Mouse (Mus musculus): Measurements from ENCODE around the gene Taok1. TPM values are rescaled to one million over a fixed set of nuclear protein-coding genes. Genes with fewer than 3 reads are reported as not detected.

The Taok1 gene
- polyA plus RNA-seq, 1 experiment from 2014 or later = 23.7 TPM

DNA sequence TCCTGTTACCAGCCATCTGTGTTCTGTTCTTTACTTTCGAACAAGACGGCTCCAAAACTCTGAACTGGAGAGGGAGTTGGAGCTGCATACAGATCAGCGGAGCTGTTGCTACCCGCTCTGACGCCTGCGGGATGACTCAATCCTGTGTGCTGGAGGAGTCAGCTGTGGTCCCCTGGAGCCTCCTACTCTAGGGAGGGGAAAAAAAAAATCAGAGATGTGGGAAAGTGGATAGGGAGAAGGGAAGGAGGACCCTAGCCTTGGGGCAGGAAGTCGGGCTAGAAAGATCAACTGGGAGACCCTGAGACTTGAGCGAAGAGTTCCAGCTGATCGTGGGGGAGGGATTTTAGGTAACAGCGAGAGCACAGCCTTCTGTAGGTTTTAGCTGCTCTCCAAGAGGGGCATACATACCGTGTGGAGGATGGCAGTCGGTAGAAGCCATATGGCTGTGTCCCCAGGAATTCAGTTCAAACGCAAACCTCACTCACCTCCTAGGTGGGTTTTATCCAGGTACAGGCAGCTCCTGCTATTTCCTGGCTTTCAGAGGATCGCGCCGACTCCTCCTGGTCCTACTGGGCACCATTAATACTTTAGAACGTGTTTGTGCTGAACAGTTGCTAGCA lies 16.9 kb upstream of the Taok1 start:
- under 1% methylated on average over 17 of the region's 17 CpGs for WGBS
- Histone ChIP-seq H3K9ac (peak overlapping the region; percentile 68), H3K4me3 (peak overlapping the region; percentile 41), H3K4me2 (peak overlapping the region; percentile 81), H3K27ac (peak overlapping the region; percentile 87), H3K27me3 (no peaks in the 10 kb centered on the region), H3K36me3 (no peaks in the 10 kb centered on the region), H3K9me3 (no peaks in the 10 kb centered on the region), H3K4me1 (replicated peaks) (peaks cover 30% of the 10 kb centered on the region)
- peak; percentile 80 for ATAC-seq (ENCODE audit: low FRiP score)

DNA sequence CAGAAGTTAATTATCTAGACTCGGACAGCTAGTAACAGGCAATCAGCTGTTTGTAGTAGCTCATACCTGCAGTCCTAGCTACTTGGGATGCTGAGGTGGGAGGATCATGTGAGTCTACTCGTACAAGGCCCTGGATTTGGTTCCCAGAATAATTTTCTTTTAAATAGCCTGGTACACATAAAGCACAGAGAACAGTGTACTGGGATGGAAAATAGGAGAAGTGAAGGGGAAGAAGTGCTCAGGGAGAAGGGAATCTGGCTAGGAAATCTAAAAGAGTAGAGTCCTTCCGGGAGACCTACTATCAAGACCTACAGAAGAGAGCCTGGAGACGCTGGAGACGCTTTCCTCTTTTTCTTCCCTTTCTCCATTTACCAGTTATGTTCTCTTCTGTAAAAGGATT lies 16.4 kb upstream of the Taok1 start:
- Histone ChIP-seq H3K27me3 (no peaks in the 10 kb centered on the region), H3K9me3 (no peaks in the 10 kb centered on the region), H3K4me1 (replicated peaks) (peaks cover 30% of the 10 kb centered on the region), H3K4me3 (peak overlapping the region; percentile 41), H3K9ac (no peak overlapping the region; the same call in 1 of the 2 replicates), H3K27ac (peak overlapping the region; percentile 87), H3K36me3 (no peaks in the 10 kb centered on the region), H3K4me2 (peak overlapping the region; percentile 81)
- ATAC-seq (ENCODE audit: low FRiP score) = no peak
- 25% methylated on average over 5 of the region's 5 CpGs for WGBS

DNA sequence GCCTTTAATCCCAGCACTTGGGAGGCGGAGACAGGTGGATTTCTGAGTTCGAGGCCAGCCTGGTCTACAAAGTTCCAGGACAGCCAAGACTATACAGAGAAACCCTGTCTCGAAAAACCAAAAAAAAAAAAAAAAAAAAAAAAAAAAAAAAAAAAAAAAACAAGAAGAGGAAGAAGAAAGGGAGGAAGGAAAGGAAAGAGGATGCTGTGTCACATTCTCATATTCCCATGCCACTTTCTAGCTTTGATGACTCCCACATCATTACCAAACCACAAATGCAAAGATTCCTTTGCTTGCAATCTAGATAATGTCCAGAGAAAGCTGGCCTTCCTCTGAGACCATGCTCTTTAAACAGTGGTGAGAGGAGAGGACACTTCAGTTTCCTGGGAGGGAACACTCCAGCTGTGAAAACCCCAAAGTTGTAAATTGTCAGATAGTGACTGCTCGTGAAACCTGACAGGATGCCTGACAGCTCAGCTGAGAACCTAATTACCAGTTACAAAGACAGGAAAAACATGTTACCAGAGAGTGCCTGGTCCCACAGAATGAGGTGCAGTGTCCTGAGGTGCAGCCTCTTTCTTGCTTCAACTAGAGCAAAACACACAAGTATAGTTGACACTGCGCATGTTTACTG lies 14.4 kb upstream of the Taok1 start:
- no peak overlapping the region for H3K4me2 ChIP-seq
- 84% methylated on average over 5 of the region's 5 CpGs for WGBS

DNA sequence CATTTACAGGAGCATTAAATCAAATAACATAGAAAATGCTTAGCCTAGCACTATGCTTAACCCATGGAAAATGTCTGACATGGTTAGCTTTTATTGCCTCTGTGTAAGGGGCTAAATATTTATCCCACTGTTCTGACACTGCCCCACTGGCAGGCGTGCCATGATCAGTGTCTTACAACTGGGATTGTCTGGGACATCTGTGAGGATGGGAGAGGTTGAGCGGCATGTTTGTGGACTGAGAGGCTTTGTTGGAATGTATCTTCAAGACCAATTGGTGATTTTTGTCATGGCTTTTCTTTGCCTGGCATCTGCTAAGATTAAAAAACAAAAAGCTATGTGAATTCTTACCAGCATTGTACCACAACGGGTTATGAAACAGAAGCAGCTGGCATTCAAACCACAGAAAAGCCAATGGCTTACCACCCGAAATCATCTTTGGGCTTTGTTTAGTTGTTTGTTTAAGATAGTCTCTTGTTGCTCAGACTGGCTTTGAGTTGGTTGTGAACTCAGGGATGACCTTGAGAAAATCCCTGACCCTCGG lies 7.5 kb upstream of the Taok1 start:
- no peaks in the 10 kb centered on the region for H3K36me3 ChIP-seq
- H3K27ac ChIP-seq = no peak overlapping the region
- no peaks in the 10 kb centered on the region for H3K4me1 ChIP-seq (replicated peaks)
- 85% methylated on average over 5 of the region's 5 CpGs for WGBS
- no peak overlapping the region for H3K9ac ChIP-seq
- H3K27me3 ChIP-seq = no peaks in the 10 kb centered on the region
- H3K4me3 ChIP-seq = no peak overlapping the region
- no peak overlapping the region for H3K4me2 ChIP-seq
- no peaks in the 10 kb centered on the region for H3K9me3 ChIP-seq
- ATAC-seq (ENCODE audit: low FRiP score) = no peak

More for the DNA sequence above, 14.4 kb upstream of the Taok1 start:
- Histone ChIP-seq H3K27me3 (no peaks in the 10 kb centered on the region), H3K27ac (no peak overlapping the region), H3K4me1 (replicated peaks) (peaks cover 30% of the 10 kb centered on the region), H3K9ac (no peak overlapping the region), H3K4me3 (no peak overlapping the region), H3K36me3 (no peaks in the 10 kb centered on the region), H3K9me3 (no peaks in the 10 kb centered on the region)
- no peak for ATAC-seq (ENCODE audit: low FRiP score)

DNA sequence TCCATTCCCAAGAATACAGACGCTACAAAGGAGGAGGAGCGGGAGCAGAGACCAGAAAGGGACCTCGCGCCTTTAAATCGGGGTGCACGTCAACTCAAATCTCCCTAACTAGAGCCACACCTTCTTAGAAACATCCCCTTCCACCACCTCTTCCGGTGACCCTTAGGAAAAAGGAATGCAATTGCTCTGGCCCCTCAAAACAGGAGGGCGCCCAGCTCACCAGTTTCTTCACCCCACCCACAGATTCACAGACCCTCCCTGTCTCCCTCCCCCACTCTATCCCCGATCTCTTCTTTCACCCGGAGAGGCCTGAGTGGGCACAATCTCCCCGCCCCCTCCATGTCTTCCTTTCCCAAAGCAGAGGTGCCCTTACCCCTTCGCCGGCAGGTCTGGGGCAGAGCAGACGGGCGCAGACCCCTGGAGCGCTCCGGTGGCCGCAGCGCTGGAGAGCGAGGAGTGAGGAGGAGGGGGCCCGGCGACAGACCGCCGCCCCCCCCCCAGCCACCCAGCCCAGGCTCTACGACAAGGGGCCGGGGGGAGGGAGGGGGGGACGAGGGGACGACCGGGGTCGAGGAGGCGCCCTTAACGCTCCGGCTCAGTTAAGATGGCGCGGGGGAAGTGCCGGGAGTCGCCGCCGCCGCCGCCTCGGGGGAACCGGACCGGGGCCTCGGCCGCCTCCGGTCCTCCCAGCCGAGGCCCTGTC lies 629 bp downstream of the Taok1 start:
- Histone ChIP-seq H3K27ac (peak overlapping the region; percentile 98), H3K27me3 (no peaks in the 10 kb centered on the region), H3K9ac (peak overlapping the region; percentile 99), H3K4me2 (peak overlapping the region; percentile 82), H3K36me3 (no peaks in the 10 kb centered on the region), H3K4me3 (peak overlapping the region; percentile 99), H3K9me3 (no peaks in the 10 kb centered on the region), H3K4me1 (replicated peaks) (peaks cover 35% of the 10 kb centered on the region)
- peak; percentile 73 for ATAC-seq (ENCODE audit: low FRiP score)
- WGBS = under 1% methylated on average over 44 of the region's 48 CpGs

DNA sequence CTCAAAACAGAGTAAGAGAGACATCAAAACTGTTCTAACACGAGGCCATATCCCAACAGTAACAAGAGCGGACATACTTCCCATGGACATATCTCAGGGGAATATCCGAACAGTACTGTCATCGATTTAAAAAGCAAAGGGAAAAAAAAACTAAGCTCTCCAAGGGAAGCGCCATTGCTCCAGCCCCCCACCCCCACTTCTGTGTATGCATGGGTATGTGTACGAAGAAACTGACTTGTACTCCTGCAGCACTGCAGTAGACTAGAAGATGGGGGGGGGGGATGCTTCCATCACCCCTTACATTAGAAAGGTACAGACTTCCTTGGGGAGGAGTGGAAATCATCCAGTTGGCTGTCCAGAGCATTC lies 1.2 kb downstream of the Taok1 start:
- Histone ChIP-seq H3K4me2 (peak overlapping the region; percentile 82), H3K9me3 (no peaks in the 10 kb centered on the region), H3K27ac (peak overlapping the region; percentile 98), H3K4me1 (replicated peaks) (peaks cover 35% of the 10 kb centered on the region), H3K4me3 (peak overlapping the region; percentile 99), H3K9ac (peak overlapping the region; percentile 99), H3K27me3 (no peaks in the 10 kb centered on the region), H3K36me3 (no peaks in the 10 kb centered on the region)
- WGBS = 7% methylated on average over 6 of the region's 6 CpGs
- 0 out of 2 replicates have a peak, but pooled peaks have one; percentile 21 for ATAC-seq (ENCODE audit: low FRiP score)

DNA sequence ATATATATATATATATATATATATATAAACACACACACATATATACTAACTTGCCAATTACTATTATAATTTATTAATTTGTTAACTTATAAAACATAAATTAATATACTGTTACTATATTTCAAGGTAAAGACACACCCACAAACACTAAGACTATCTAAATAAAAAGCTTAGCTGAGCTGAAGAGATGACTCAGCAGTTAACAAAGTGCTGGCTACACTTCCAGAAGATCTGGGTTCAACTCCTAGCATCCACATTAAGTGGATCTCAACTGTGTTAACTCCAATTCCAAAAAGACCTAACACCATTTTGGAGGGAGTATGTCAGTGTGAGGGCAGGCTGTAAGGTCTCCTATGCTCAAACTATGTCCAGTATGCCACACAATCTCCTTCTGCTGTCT lies 10.3 kb downstream of the Taok1 start:
- Histone ChIP-seq H3K9ac (no peak overlapping the region), H3K4me1 (replicated peaks) (0 out of 2 replicates have a peak, but pooled peaks cover under 1% of the 10 kb centered on the region), H3K9me3 (no peaks in the 10 kb centered on the region), H3K36me3 (no peaks in the 10 kb centered on the region), H3K27me3 (no peaks in the 10 kb centered on the region), H3K4me2 (no peak overlapping the region), H3K27ac (no peak overlapping the region), H3K4me3 (no peak overlapping the region)
- ATAC-seq (ENCODE audit: low FRiP score) = no peak

DNA sequence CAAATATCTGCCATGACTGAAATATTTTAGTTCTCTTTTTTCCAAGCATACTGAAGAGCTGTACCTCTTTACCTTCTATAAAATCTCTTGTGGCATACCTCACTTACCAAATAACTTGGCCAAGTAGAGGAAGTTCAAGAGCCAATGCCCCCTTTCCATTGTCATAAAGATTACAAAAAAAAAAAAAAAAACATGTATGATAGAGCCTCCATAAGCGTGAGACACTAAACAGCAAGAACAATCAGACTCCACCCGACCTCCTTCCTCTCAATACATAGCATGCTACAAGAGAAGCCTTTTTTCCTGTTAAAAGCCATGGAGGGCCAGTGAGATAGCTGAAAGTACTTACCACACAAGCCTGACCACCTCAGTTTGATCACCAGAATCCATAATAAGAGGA lies 16.2 kb downstream of the Taok1 start:
- Histone ChIP-seq H3K4me1 (replicated peaks) (no peaks in the 10 kb centered on the region), H3K36me3 (no peaks in the 10 kb centered on the region), H3K27me3 (no peaks in the 10 kb centered on the region), H3K4me2 (no peak overlapping the region), H3K27ac (no peak overlapping the region), H3K9ac (no peak overlapping the region), H3K4me3 (no peak overlapping the region), H3K9me3 (no peaks in the 10 kb centered on the region)
- ATAC-seq (ENCODE audit: low FRiP score) = no peak
- 88% methylated on average over 2 of the region's 2 CpGs for WGBS

DNA sequence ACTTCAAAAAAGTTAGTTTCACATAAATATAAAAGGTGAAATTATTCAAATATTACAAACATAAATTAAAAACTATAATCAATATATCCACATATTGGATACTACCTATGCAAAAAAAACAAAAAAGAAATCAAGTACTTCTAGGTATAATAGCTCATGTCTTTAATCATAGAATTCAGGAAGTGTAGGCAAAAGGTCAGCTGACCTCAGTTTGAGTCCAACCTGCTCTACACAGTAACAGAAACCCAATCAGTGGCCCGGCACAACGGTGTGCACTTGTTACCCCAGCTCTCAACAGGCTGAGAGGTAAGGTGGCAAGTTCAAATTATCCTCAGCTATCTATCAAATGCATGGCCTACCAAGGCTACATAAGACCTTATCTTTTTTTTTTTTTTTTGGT lies 16.8 kb downstream of the Taok1 start:
- WGBS = 98% methylated on average over 2 of the region's 2 CpGs
- Histone ChIP-seq H3K27ac (no peak overlapping the region), H3K9ac (no peak overlapping the region), H3K9me3 (no peaks in the 10 kb centered on the region), H3K4me1 (replicated peaks) (no peaks in the 10 kb centered on the region), H3K4me2 (no peak overlapping the region), H3K4me3 (no peak overlapping the region), H3K36me3 (no peaks in the 10 kb centered on the region), H3K27me3 (no peaks in the 10 kb centered on the region)
- no peak for ATAC-seq (ENCODE audit: low FRiP score)

DNA sequence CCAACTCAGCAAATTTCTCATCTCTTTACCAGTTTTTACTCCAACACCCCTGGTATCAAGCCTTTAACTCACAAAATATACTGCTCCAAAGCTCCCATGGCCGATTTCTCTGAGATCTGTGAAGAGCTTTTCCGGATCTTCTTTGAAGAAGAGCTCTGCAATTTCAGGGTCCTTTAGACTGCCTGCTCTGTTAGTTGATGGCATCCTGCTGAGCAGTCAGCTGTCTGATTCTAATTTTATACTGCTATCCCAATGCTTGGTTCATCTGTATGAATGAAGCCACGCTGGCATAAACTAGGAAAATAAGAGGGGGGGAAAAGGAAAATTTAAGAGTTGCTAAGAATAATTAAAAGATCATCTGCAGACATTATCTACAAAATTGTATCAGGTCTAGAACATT lies 22.4 kb downstream of the Taok1 start:
- no peaks in the 10 kb centered on the region for H3K9me3 ChIP-seq
- H3K9ac ChIP-seq = no peak overlapping the region

DNA sequence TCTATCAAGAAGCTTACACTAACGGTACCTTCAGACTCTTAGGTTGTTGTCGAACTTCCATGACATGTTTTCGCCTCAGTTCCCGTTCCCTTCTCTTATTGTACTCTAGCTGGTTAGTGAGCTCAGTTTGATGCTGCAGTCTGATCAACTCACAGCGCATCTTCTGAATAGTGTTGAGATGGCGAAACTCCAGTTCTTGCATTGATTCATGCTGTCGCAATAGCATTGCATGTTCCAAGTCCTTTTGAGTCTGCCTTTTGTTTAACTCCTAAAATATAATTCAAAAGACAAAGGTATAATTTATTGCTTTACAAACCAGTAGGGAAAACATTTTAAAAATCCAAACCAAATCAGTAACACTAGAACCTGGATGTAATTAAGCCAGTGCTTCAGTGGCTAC lies 62.4 kb downstream of the Taok1 start:
- 95% methylated on average over 7 of the region's 7 CpGs for WGBS
- no peak overlapping the region for H3K4me3 ChIP-seq
- ATAC-seq (ENCODE audit: low FRiP score) = no peak
- no peak overlapping the region for H3K27ac ChIP-seq
- H3K4me1 ChIP-seq (replicated peaks) = no peaks in the 10 kb centered on the region
- no peak overlapping the region for H3K9ac ChIP-seq
- H3K27me3 ChIP-seq = no peaks in the 10 kb centered on the region
- H3K4me2 ChIP-seq = no peak overlapping the region
- H3K36me3 ChIP-seq = peaks cover 80% of the 10 kb centered on the region
- no peaks in the 10 kb centered on the region for H3K9me3 ChIP-seq

More for the DNA sequence above, 22.4 kb downstream of the Taok1 start:
- H3K4me2 ChIP-seq = no peak overlapping the region
- ATAC-seq (ENCODE audit: low FRiP score) = no peak
- H3K27me3 ChIP-seq = no peaks in the 10 kb centered on the region
- H3K27ac ChIP-seq = no peak overlapping the region
- peaks cover 27% of the 10 kb centered on the region for H3K36me3 ChIP-seq
- H3K4me1 ChIP-seq (replicated peaks) = no peaks in the 10 kb centered on the region
- 85% methylated on average over 3 of the region's 3 CpGs for WGBS
- no peak overlapping the region for H3K4me3 ChIP-seq

DNA sequence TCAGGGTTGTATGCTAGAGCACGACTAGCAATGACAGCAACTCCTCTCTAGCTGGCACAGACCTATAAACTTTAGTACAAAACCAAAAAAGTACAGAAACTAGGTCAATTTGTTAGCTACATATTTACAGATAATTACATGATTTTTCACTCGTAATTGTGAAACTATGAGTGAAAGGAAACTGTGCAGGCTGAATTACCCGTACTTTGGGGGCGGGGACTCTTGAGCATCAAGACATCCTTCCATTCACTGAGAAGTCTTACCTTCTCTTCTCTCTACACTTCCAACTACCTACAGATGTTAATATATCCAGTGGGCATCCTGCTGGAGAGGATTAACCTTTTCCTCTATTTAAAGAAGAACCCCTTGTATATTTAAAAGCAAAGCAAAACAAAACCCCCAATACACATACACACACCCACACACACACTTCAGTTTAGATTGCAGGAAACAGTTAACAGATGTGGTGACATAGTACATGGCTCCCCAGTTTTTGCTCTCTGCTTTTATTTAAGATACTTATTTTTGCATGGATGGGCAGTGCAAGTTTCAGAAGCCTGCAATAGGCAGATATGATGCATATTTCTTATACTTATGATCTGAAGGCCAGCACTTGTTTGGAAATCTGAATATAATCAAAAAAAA lies 75.3 kb downstream of the Taok1 start:
- peaks cover 18% of the 10 kb centered on the region for H3K36me3 ChIP-seq
- H3K9me3 ChIP-seq = no peaks in the 10 kb centered on the region
- H3K9ac ChIP-seq = no peak overlapping the region
- H3K27me3 ChIP-seq = no peaks in the 10 kb centered on the region
- H3K4me1 ChIP-seq (replicated peaks) = no peaks in the 10 kb centered on the region
- ATAC-seq (ENCODE audit: low FRiP score) = no peak
- H3K4me2 ChIP-seq = no peak overlapping the region
- 83% methylated on average over 4 of the region's 4 CpGs for WGBS
- H3K27ac ChIP-seq = no peak overlapping the region
- no peak overlapping the region for H3K4me3 ChIP-seq

Measured in hindbrain, embryonic 13.5 days (tissue).